Mouse (Mus musculus): ENCODE measurements at regions not wholly inside any gene's neighbourhood (a gene's known extent, or its start where the extent isn't known, plus 50 kb on each side); places are given as distances from the start of the nearest gene placed in this dataset.

- no peak for DNase-seq (ENCODE audit: low read depth, low spot score)
Measured at GRCm38 (mm10) chr14:76641752-76642529, 85.3 kb upstream of the Serp2 start.

- DNase-seq (ENCODE audit: low read depth, low spot score): no peak
Measured at GRCm38 (mm10) chr14:76633170-76633569, 76.5 kb upstream of the Serp2 start.

- DNase-seq (ENCODE audit: low read depth, low spot score): no peak
Measured at GRCm38 (mm10) chr14:76632763-76633162, 76.1 kb upstream of the Serp2 start.

GRCm38 (mm10) chr14:76631740-76632139 lies 75.1 kb upstream of the Serp2 start:
- DNase-seq (ENCODE audit: low read depth, low spot score): no peak

- no peak for DNase-seq (ENCODE audit: low read depth, low spot score)
Measured at GRCm38 (mm10) chr14:76631181-76631580, 74.5 kb upstream of the Serp2 start.

- no peak for DNase-seq (ENCODE audit: low read depth, low spot score)
Measured at GRCm38 (mm10) chr14:76629913-76630478, 73.3 kb upstream of the Serp2 start.

GRCm38 (mm10) chr14:76628182-76628892 lies 71.6 kb upstream of the Serp2 start:
- DNase-seq (ENCODE audit: low read depth, low spot score): no peak

- no peak for DNase-seq (ENCODE audit: low read depth, low spot score)
Measured at GRCm38 (mm10) chr14:76625589-76626368, 69.1 kb upstream of the Serp2 start.

- no peak for DNase-seq (ENCODE audit: low read depth, low spot score)
Measured at GRCm38 (mm10) chr14:76624626-76625378, 68.1 kb upstream of the Serp2 start.

- DNase-seq (ENCODE audit: low read depth, low spot score): no peak
Measured at GRCm38 (mm10) chr14:76623371-76623988, 66.8 kb upstream of the Serp2 start.

- no peak for DNase-seq (ENCODE audit: low read depth, low spot score)
Measured at GRCm38 (mm10) chr14:76622634-76623291, 66.1 kb upstream of the Serp2 start.

GRCm38 (mm10) chr14:76619038-76619409 lies 62.3 kb upstream of the Serp2 start:
- DNase-seq (ENCODE audit: low read depth, low spot score): no peak

- DNase-seq (ENCODE audit: low read depth, low spot score): no peak
Measured at GRCm38 (mm10) chr14:76618331-76619037, 61.8 kb upstream of the Serp2 start.

GRCm38 (mm10) chr14:76617889-76618288 lies 61.2 kb upstream of the Serp2 start:
- DNase-seq (ENCODE audit: low read depth, low spot score): no peak

GRCm38 (mm10) chr14:76617447-76617846 lies 60.8 kb upstream of the Serp2 start:
- DNase-seq (ENCODE audit: low read depth, low spot score): no peak

- no peak for DNase-seq (ENCODE audit: low read depth, low spot score)
Measured at GRCm38 (mm10) chr14:76616367-76616683, 59.6 kb upstream of the Serp2 start.

GRCm38 (mm10) chr14:76615603-76616366 lies 59.1 kb upstream of the Serp2 start:
- DNase-seq (ENCODE audit: low read depth, low spot score): no peak

GRCm38 (mm10) chr14:76615182-76615581 lies 58.5 kb upstream of the Serp2 start:
- DNase-seq (ENCODE audit: low read depth, low spot score): no peak

GRCm38 (mm10) chr14:76614682-76615081 lies 58.0 kb upstream of the Serp2 start:
- DNase-seq (ENCODE audit: low read depth, low spot score): no peak

Data from A20 (cell line).